Mouse (Mus musculus) cortical plate, adult 2 months (tissue): ENCODE data around the gene Tmem164.

Experiments used
- CTCF ChIP-seq: fragments of 200-500 bp; IDR thresholded peaks from 2 replicates; pipeline ENCODE4 v1.5.1; 2011; ENCODE audit warnings: mild to moderate bottlenecking, control low read depth, low read length; ENCODE audit not compliant: insufficient read depth; ENCODE audit errors: extremely low read depth
- POLR2A ChIP-seq: fragments of 200-500 bp; IDR thresholded peaks from 2 replicates; pipeline ENCODE4 v1.6.1; 2011; ENCODE audit warnings: mild to moderate bottlenecking, low read length, control low read depth; ENCODE audit not compliant: insufficient read depth; ENCODE audit errors: extremely low read depth

DNA sequence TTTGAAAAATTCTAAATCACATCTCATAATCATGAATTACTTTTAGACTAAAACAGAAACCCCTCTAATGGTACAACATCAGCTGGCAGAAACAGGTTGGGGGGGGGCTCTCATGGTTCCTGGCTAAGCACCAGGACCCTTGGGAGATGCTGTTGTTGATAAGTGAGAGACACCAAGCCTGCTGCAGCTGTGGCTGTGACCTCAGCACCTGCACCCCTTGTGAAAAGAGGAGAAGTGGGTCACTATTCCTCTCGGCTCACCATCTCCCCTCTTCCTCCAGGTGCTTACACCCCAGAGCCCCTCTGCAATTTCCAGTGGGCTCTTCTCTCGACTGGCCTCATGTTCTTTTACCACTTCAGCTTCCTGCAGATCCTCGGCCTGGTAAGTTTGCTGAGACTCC lies 151.0 kb downstream of the Tmem164 start:
- TF ChIP-seq CTCF, result no peak
- TF ChIP-seq POLR2A, result no peak
